Mouse (Mus musculus): ENCODE measurements around the gene Notch4. TPM values are rescaled to one million over a fixed set of nuclear protein-coding genes. Genes with fewer than 3 reads are reported as not detected.
"Not testable (repeated sequence)": the region's sequence is repeated elsewhere in the genome, so short reads cannot be mapped to it uniquely, and the experiment has no call there.

Gene Notch4
- polyA plus RNA-seq (2014; fragmentation: Nextera tagmentation; extraction: Ambion mirVana) = 9.8 and 11.4 TPM in 2 replicates

DNA sequence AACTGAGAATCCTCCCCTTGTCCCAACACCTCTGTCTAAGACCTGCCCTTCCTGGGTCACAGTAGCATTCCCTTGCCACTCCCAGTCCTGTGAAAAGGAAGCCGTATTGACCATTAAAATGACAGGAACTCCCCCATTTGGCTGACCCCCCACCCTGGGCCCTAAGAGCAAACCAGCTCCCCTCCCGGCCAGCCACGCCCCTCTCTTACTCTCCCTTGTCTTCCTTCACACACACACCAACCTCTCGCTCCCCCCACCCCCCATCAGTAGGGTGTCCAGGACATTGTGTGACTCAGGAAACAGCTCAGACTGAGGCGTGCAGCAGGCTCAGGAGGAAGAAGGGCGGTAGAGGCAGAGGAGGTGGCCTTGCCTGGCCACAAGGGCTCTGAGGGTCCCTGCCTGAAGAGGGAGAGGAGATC, at the start of gene Notch4:
TSS of gene Notch4 (plus strand) at position 266 of the 419 bp plus-strand sequence.
- Histone ChIP-seq H3K4me1 (ENCODE audit: control insufficient read depth in 2 of 2, insufficient read depth in 2 of 2, low read length in 2 of 2) (peaks cover 8 to 11% of the 10 kb centered on the region in 2 experiments), H3K9me3 (ENCODE audit: control insufficient read depth, low read length) (0 out of 2 replicates have a peak, but pooled peaks cover 2% of the 10 kb centered on the region), H3K27me3 (ENCODE audit: control insufficient read depth, insufficient read depth, low read length) (no peaks in the 10 kb centered on the region), H3K9ac (ENCODE audit: low read length) (peak within 1 kb of the TSS; percentile 66), H3K36me3 (ENCODE audit: control insufficient read depth, insufficient read depth, low read length) (no peaks in the 10 kb centered on the region), H3K4me2 (ENCODE audit: low read length) (peak within 1 kb of the TSS; percentile 55), H3K27ac (replicated peaks in 1 of 2; ENCODE audit: control insufficient read depth in 1 of 2, insufficient read depth in 1 of 2, low read depth in 2 of 2, low read length in 2 of 2) (peak within 1 kb of the TSS; percentile 52 to 82), H3K4me3 (ENCODE audit: control insufficient read depth in 1 of 2, insufficient read depth in 1 of 2, low read depth in 1 of 2, low read length in 2 of 2) (peak within 1 kb of the TSS; percentile 18 to 28)
- 10% methylated on average over 6 of the region's 6 CpGs for WGBS
- ATAC-seq (ENCODE audit: insufficient number of reproducible peaks, insufficient read depth, low FRiP score, low read depth) = peak; percentile 74

DNA sequence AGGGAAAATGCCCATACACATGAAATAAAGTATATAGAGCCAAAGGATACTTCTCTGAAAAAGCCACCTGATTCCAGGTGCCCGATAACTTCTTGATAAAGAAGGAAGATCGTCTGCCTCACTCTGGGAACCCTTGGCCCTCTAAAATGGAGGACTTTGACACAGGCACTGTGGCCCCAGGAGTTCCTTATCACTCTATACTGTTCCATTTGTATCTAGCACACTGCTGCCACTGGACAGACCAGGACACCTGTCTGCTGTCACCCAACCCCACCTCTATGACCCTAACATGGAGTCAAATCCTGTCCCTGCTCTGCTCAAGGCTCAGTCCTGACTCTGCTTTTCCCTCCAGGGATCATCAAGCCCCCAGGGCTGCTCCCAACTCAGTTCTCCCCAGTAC, 47.6 kb upstream of the Notch4 start:
- Histone ChIP-seq H3K4me1 (ENCODE audit: control insufficient read depth in 2 of 2, insufficient read depth in 2 of 2, low read length in 2 of 2) (no peaks in the 10 kb centered on the region), H3K9ac (ENCODE audit: low read length) (no peak overlapping the region), H3K4me2 (ENCODE audit: low read length) (no peak overlapping the region), H3K27me3 (ENCODE audit: control insufficient read depth, insufficient read depth, low read length) (no peaks in the 10 kb centered on the region; the same call in 1 of the 2 replicates), H3K4me3 (ENCODE audit: control insufficient read depth in 1 of 2, insufficient read depth in 1 of 2, low read depth in 1 of 2, low read length in 2 of 2) (no peak overlapping the region), H3K36me3 (ENCODE audit: control insufficient read depth, insufficient read depth, low read length) (no peaks in the 10 kb centered on the region), H3K9me3 (ENCODE audit: control insufficient read depth, low read length) (no peaks in the 10 kb centered on the region), H3K27ac (replicated peaks in 1 of 2; ENCODE audit: control insufficient read depth in 1 of 2, insufficient read depth in 1 of 2, low read depth in 2 of 2, low read length in 2 of 2) (no peak overlapping the region)
- 66% methylated on average over 2 of the region's 2 CpGs for WGBS
- no peak for ATAC-seq (ENCODE audit: insufficient number of reproducible peaks, insufficient read depth, low FRiP score, low read depth)

DNA sequence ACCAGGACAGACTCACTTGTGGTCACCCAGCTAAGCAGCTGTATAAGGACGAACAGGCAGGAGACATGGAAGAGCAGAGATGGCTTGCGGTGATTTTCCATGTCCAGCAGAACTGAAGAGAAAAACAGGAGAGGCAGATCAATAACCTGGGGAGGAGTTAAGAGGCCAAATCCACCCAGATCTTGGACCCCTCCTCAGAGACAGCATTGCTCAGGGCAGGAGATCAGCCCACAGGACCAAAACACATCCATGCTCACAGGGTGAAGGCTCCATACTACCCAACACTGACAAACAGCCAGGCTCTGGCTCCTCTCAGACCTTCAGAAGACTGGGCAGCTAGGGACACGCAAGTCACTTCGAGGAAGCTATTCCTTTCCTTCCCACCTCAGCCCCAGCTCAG, 46.8 kb upstream of the Notch4 start, which contains the start of gene Btnl6:
TSS of gene Btnl6 (minus strand) at position 101 of the 400 bp plus-strand sequence.
- no peaks in the 10 kb centered on the region; the same call in 1 of the 2 replicates for H3K27me3 ChIP-seq (ENCODE audit: control insufficient read depth, insufficient read depth, low read length)

DNA sequence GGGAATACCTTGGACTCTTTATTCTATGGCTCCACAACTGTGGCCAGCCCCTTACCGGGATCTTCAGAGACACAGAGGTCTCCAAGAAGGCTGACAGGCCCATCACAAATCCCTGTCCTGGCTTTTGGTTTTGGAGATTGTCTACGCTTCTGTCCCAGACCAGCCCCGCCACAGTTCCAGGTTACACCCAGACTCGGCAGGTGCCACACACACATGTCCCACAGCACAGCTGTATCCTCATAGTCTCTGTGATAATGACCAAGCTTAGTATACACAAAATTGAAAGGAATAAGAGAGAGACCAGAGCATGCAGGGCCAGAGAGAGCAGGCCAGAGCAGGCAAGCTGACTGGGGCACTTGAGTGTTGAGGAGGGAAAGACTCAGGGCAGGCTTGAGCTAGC, 46.3 kb upstream of the Notch4 start:
- ATAC-seq (ENCODE audit: insufficient number of reproducible peaks, insufficient read depth, low FRiP score, low read depth) = no peak
- no peaks in the 10 kb centered on the region for H3K4me1 ChIP-seq (ENCODE audit: control insufficient read depth in 2 of 2, insufficient read depth in 2 of 2, low read length in 2 of 2)
- no peak overlapping the region for H3K9ac ChIP-seq (ENCODE audit: low read length)
- no peak overlapping the region for H3K4me2 ChIP-seq (ENCODE audit: low read length)
- 80% methylated on average over 4 of the region's 4 CpGs for WGBS
- no peaks in the 10 kb centered on the region; the same call in 1 of the 2 replicates for H3K27me3 ChIP-seq (ENCODE audit: control insufficient read depth, insufficient read depth, low read length)
- no peak overlapping the region for H3K4me3 ChIP-seq (ENCODE audit: control insufficient read depth in 1 of 2, insufficient read depth in 1 of 2, low read depth in 1 of 2, low read length in 2 of 2)
- no peaks in the 10 kb centered on the region for H3K9me3 ChIP-seq (ENCODE audit: control insufficient read depth, low read length)
- H3K27ac ChIP-seq (replicated peaks in 1 of 2; ENCODE audit: control insufficient read depth in 1 of 2, insufficient read depth in 1 of 2, low read depth in 2 of 2, low read length in 2 of 2) = no peak overlapping the region
- H3K36me3 ChIP-seq (ENCODE audit: control insufficient read depth, insufficient read depth, low read length) = no peaks in the 10 kb centered on the region

More for the DNA sequence above, 46.8 kb upstream of the Notch4 start, which contains the start of gene Btnl6:
- H3K9me3 ChIP-seq (ENCODE audit: control insufficient read depth, low read length) = no peaks in the 10 kb centered on the region
- H3K4me1 ChIP-seq (ENCODE audit: control insufficient read depth in 2 of 2, insufficient read depth in 2 of 2, low read length in 2 of 2) = no peaks in the 10 kb centered on the region
- 79% methylated on average over 4 of the region's 4 CpGs for WGBS
- no peaks in the 10 kb centered on the region for H3K36me3 ChIP-seq (ENCODE audit: control insufficient read depth, insufficient read depth, low read length)
- no peak within 1 kb of the TSS for H3K9ac ChIP-seq (ENCODE audit: low read length)
- ATAC-seq (ENCODE audit: insufficient number of reproducible peaks, insufficient read depth, low FRiP score, low read depth) = no peak
- H3K27ac ChIP-seq (replicated peaks in 1 of 2; ENCODE audit: control insufficient read depth in 1 of 2, insufficient read depth in 1 of 2, low read depth in 2 of 2, low read length in 2 of 2) = no peak within 1 kb of the TSS
- no peak within 1 kb of the TSS for H3K4me3 ChIP-seq (ENCODE audit: control insufficient read depth in 1 of 2, insufficient read depth in 1 of 2, low read depth in 1 of 2, low read length in 2 of 2)
- H3K4me2 ChIP-seq (ENCODE audit: low read length) = no peak within 1 kb of the TSS

DNA sequence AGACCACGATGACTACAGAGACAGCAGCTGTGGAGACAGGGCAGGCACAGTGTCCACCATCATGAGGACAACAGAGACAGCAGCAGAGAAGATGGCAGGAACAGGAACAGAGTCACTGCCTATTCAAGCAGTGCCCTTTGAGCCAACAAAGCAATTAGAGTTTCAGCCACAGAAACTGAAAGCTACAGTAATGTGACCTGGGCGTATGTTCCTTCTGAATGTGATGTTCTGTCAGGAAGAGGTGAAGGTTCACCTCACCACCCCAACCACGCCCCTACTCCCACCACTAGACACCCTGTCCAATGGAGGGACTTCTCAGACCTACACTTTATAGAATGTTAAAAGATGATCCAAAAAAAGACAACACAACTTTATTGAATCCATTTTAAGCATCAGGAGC, 45.5 kb upstream of the Notch4 start:
- H3K27ac ChIP-seq (replicated peaks in 1 of 2; ENCODE audit: control insufficient read depth in 1 of 2, insufficient read depth in 1 of 2, low read depth in 2 of 2, low read length in 2 of 2); H3K4me1 ChIP-seq (ENCODE audit: control insufficient read depth in 2 of 2, insufficient read depth in 2 of 2, low read length in 2 of 2); H3K9me3 ChIP-seq (ENCODE audit: control insufficient read depth, low read length); ATAC-seq (ENCODE audit: insufficient number of reproducible peaks, insufficient read depth, low FRiP score, low read depth); H3K4me3 ChIP-seq (ENCODE audit: control insufficient read depth in 1 of 2, insufficient read depth in 1 of 2, low read depth in 1 of 2, low read length in 2 of 2); H3K4me2 ChIP-seq (ENCODE audit: low read length); H3K36me3 ChIP-seq (ENCODE audit: control insufficient read depth, insufficient read depth, low read length); H3K27me3 ChIP-seq (ENCODE audit: control insufficient read depth, insufficient read depth, low read length); H3K9ac ChIP-seq (ENCODE audit: low read length): not testable (repeated sequence)
- 60% methylated on average over 3 of the region's 3 CpGs for WGBS

DNA sequence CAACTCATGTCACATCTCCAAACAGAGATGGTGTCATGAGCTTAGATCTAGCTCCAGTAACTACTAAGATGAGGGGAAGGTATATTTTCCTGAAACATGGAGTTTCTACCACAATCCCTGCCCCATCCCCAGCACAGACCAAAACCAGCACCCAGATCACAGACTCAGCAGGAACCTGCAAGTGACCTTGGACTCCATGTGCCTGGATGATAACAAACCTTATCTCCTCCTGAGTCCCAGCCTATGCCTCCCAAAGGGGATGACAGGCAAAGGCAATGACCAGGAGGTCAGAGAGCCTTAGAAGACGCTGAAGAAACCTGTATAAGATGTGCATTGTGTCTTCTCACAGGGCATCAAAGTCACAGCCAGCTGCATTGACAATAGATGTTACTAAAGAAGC, 45.1 kb upstream of the Notch4 start:
- Histone ChIP-seq H3K36me3 (ENCODE audit: control insufficient read depth, insufficient read depth, low read length) (no peaks in the 10 kb centered on the region), H3K9ac (ENCODE audit: low read length) (no peak overlapping the region), H3K27ac (replicated peaks in 1 of 2; ENCODE audit: control insufficient read depth in 1 of 2, insufficient read depth in 1 of 2, low read depth in 2 of 2, low read length in 2 of 2) (no peak overlapping the region), H3K4me2 (ENCODE audit: low read length) (no peak overlapping the region), H3K9me3 (ENCODE audit: control insufficient read depth, low read length) (no peaks in the 10 kb centered on the region), H3K4me1 (ENCODE audit: control insufficient read depth in 2 of 2, insufficient read depth in 2 of 2, low read length in 2 of 2) (no peaks in the 10 kb centered on the region), H3K27me3 (ENCODE audit: control insufficient read depth, insufficient read depth, low read length) (no peaks in the 10 kb centered on the region; the same call in 1 of the 2 replicates), H3K4me3 (ENCODE audit: control insufficient read depth in 1 of 2, insufficient read depth in 1 of 2, low read depth in 1 of 2, low read length in 2 of 2) (no peak overlapping the region)
- WGBS = 42% methylated on average over 1 of the region's 1 CpGs
- ATAC-seq (ENCODE audit: insufficient number of reproducible peaks, insufficient read depth, low FRiP score, low read depth) = no peak

DNA sequence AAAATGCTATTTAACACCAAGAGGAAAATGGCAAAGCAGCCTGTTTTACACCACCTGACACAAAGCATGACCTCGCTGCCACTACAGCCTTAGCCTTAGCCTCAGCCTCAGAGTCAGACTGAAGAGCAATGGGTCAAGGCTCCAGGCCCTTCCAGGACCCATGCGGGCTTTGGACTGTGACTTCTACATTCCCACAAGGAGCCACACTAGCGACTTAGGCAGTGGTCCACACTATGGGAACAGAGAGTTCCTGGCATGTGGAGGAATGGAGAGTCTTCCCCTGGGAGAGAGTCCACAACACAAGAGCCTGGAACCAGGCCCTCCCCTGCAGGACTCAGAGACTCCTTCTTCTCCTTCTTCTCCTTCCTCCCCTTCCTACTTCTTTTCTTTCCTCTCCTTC, 31.4 kb upstream of the Notch4 start:
- no peak overlapping the region for H3K4me3 ChIP-seq (ENCODE audit: control insufficient read depth in 1 of 2, insufficient read depth in 1 of 2, low read depth in 1 of 2, low read length in 2 of 2)
- no peak for ATAC-seq (ENCODE audit: insufficient number of reproducible peaks, insufficient read depth, low FRiP score, low read depth)
- no peaks in the 10 kb centered on the region for H3K27me3 ChIP-seq (ENCODE audit: control insufficient read depth, insufficient read depth, low read length)
- H3K27ac ChIP-seq (replicated peaks in 1 of 2; ENCODE audit: control insufficient read depth in 1 of 2, insufficient read depth in 1 of 2, low read depth in 2 of 2, low read length in 2 of 2) = no peak overlapping the region
- no peaks in the 10 kb centered on the region for H3K9me3 ChIP-seq (ENCODE audit: control insufficient read depth, low read length)
- no peak overlapping the region for H3K4me2 ChIP-seq (ENCODE audit: low read length)
- H3K9ac ChIP-seq (ENCODE audit: low read length) = no peak overlapping the region
- no peaks in the 10 kb centered on the region for H3K36me3 ChIP-seq (ENCODE audit: control insufficient read depth, insufficient read depth, low read length)
- no peaks in the 10 kb centered on the region for H3K4me1 ChIP-seq (ENCODE audit: control insufficient read depth in 2 of 2, insufficient read depth in 2 of 2, low read length in 2 of 2)
- WGBS = 82% methylated on average over 3 of the region's 3 CpGs

DNA sequence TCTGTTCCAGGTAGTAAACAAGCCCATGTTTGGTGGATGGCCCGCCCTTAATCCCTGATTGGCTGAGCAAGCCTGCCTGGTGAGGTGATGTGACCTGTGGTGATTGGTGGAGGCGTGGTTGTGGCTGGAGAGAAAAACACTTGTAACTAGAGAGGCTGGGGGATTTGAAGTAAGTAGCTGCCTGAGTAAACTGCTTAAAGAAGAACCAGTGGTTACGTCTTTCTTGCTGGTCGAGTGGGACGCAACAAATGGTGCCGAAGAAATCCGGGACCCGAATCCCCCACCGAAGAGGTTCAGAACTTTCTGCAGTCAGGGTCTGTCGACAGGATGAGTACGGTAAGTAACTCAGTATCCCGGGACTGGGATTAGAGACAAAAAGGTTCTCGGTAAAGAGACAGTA, 20.5 kb upstream of the Notch4 start:
- H3K36me3 ChIP-seq (ENCODE audit: control insufficient read depth, insufficient read depth, low read length); H3K4me1 ChIP-seq (ENCODE audit: control insufficient read depth in 2 of 2, insufficient read depth in 2 of 2, low read length in 2 of 2): not testable (repeated sequence)

More for the DNA sequence above, 20.5 kb upstream of the Notch4 start:
- H3K27ac ChIP-seq (replicated peaks in 1 of 2; ENCODE audit: control insufficient read depth in 1 of 2, insufficient read depth in 1 of 2, low read depth in 2 of 2, low read length in 2 of 2); ATAC-seq (ENCODE audit: insufficient number of reproducible peaks, insufficient read depth, low FRiP score, low read depth); H3K9me3 ChIP-seq (ENCODE audit: control insufficient read depth, low read length); H3K27me3 ChIP-seq (ENCODE audit: control insufficient read depth, insufficient read depth, low read length); H3K4me2 ChIP-seq (ENCODE audit: low read length); H3K9ac ChIP-seq (ENCODE audit: low read length); H3K4me3 ChIP-seq (ENCODE audit: control insufficient read depth in 1 of 2, insufficient read depth in 1 of 2, low read depth in 1 of 2, low read length in 2 of 2): not testable (repeated sequence)
- 88% methylated on average over 12 of the region's 13 CpGs for WGBS
